Mouse (Mus musculus) midbrain, embryonic 11.5 days (tissue): ENCODE measurements at regions not wholly inside any gene's neighbourhood (a gene's known extent, or its start where the extent isn't known, plus 50 kb on each side); places are given as distances from the start of the nearest gene placed in this dataset.

Source experiments
- ATAC-seq: fragments of 200-750 bp; cut with Nextera tagmentation; 2 replicates; pipeline ENCODE4 v1.8.0; 2017; ENCODE audit warnings: moderate TSS enrichment, moderate library complexity; ENCODE audit not compliant: low FRiP score
- DNase-seq: peaks from one replicate; pipeline ENCODE4 v3.0.0; 2015; ENCODE audit warnings: low spot score; ENCODE audit errors: missing footprints
- H3K27ac ChIP-seq: fragments of 300-500 bp; sonication (generic); 2 replicates; pipeline ENCODE4 v1.5.1; 2014; ENCODE audit warnings: low read depth, low read length
- H3K27me3 ChIP-seq: fragments of 300-500 bp; sonication (generic); 2 replicates; pipeline ENCODE4 v1.6.1; 2014; ENCODE audit warnings: mild to moderate bottlenecking, low read length, moderate library complexity, mixed read lengths; ENCODE audit not compliant: control insufficient read depth, insufficient read depth
- H3K36me3 ChIP-seq: fragments of 300-500 bp; sonication (generic); 2 replicates; pipeline ENCODE4 v1.6.1; 2014; ENCODE audit warnings: mild to moderate bottlenecking, low read length, moderate library complexity, mixed read lengths; ENCODE audit not compliant: control insufficient read depth, insufficient read depth
- H3K4me1 ChIP-seq: fragments of 300-500 bp; sonication (generic); 2 replicates; pipeline ENCODE4 v1.6.1; 2014; ENCODE audit warnings: low read length; ENCODE audit not compliant: control insufficient read depth, insufficient read depth
- H3K4me2 ChIP-seq: fragments of 300-500 bp; sonication (generic); 2 replicates; pipeline ENCODE4 v1.6.1; 2014; ENCODE audit warnings: mild to moderate bottlenecking, moderate library complexity
- H3K4me3 ChIP-seq: fragments of 300-500 bp; sonication (generic); 2 replicates; pipeline ENCODE4 v1.5.1; 2014; ENCODE audit warnings: low read depth, low read length
- H3K9ac ChIP-seq: fragments of 300-500 bp; sonication (generic); 2 replicates; pipeline ENCODE4 v1.6.1; 2014; ENCODE audit warnings: low read length
- H3K9me3 ChIP-seq: fragments of 300-500 bp; sonication (generic); 2 replicates; pipeline ENCODE4 v1.6.1; 2016; ENCODE audit warnings: low read length; ENCODE audit not compliant: control insufficient read depth
- WGBS: fragments of 180-500 bp; shearing (Covaris S2); extraction: QIAGEN DNeasy Blood & Tissue Kit; methylation state at CpG from one replicate; pipeline ENCODE4 v1.1.7; 2014; 5-methylcytosine and 5-hydroxymethylcytosine counted together

GRCm38 (mm10) chr9:85096520-85096919, 216.1 kb upstream of the Gm11114 start:
- DNase-seq (no peak), ATAC-seq (no peak)
- no peak overlapping the region for H3K27ac ChIP-seq
- no peaks in the 10 kb centered on the region for H3K27me3 ChIP-seq
- no peak overlapping the region for H3K4me2 ChIP-seq
- no peaks in the 10 kb centered on the region for H3K9me3 ChIP-seq
- H3K4me3 ChIP-seq, result no peak overlapping the region
- 82% methylated on average over 4 of the region's 4 CpGs for WGBS
- no peaks in the 10 kb centered on the region for H3K36me3 ChIP-seq
- no peak overlapping the region for H3K9ac ChIP-seq
- H3K4me1 ChIP-seq, result no peaks in the 10 kb centered on the region

GRCm38 (mm10) chr9:85112928-85113327, 199.6 kb upstream of the Gm11114 start:
- no peak overlapping the region for H3K9ac ChIP-seq
- no peak overlapping the region for H3K4me3 ChIP-seq
- DNase-seq, result no peak
- no peaks in the 10 kb centered on the region for H3K4me1 ChIP-seq
- no peak overlapping the region for H3K4me2 ChIP-seq
- WGBS, result 87% methylated on average over 3 of the region's 3 CpGs
- no peaks in the 10 kb centered on the region for H3K27me3 ChIP-seq
- no peaks in the 10 kb centered on the region for H3K36me3 ChIP-seq
- no peak overlapping the region for H3K27ac ChIP-seq
- no peaks in the 10 kb centered on the region for H3K9me3 ChIP-seq
- no peak for ATAC-seq

- DNase-seq, result no peak
- Histone ChIP-seq H3K9me3 (no peaks in the 10 kb centered on the region), H3K27ac (no peak overlapping the region), H3K9ac (no peak overlapping the region), H3K4me3 (no peak overlapping the region), H3K27me3 (no peaks in the 10 kb centered on the region), H3K4me1 (no peaks in the 10 kb centered on the region), H3K36me3 (no peaks in the 10 kb centered on the region), H3K4me2 (no peak overlapping the region)
- no peak for ATAC-seq
- WGBS, result 80% methylated on average over 2 of the region's 2 CpGs
Measured at GRCm38 (mm10) chr9:85114234-85114633, 198.3 kb upstream of the Gm11114 start.

GRCm38 (mm10) chr9:85120061-85120460, 192.5 kb upstream of the Gm11114 start:
- H3K27ac ChIP-seq, result no peak overlapping the region
- H3K36me3 ChIP-seq, result no peaks in the 10 kb centered on the region
- ATAC-seq, result no peak
- H3K4me3 ChIP-seq, result no peak overlapping the region
- H3K4me1 ChIP-seq, result no peaks in the 10 kb centered on the region
- H3K27me3 ChIP-seq, result no peaks in the 10 kb centered on the region
- DNase-seq, result no peak
- no peak overlapping the region for H3K4me2 ChIP-seq
- H3K9ac ChIP-seq, result no peak overlapping the region
- 71% methylated on average over 1 of the region's 1 CpGs for WGBS
- H3K9me3 ChIP-seq, result no peaks in the 10 kb centered on the region

- no peak for DNase-seq
- Histone ChIP-seq H3K9ac (no peak overlapping the region), H3K4me3 (no peak overlapping the region), H3K4me1 (no peaks in the 10 kb centered on the region), H3K27me3 (no peaks in the 10 kb centered on the region), H3K36me3 (no peaks in the 10 kb centered on the region), H3K4me2 (no peak overlapping the region), H3K27ac (no peak overlapping the region), H3K9me3 (no peaks in the 10 kb centered on the region)
- ATAC-seq, result no peak
Measured at GRCm38 (mm10) chr9:85121059-85121458, 191.5 kb upstream of the Gm11114 start.

- Histone ChIP-seq H3K4me2 (no peak overlapping the region), H3K9ac (no peak overlapping the region), H3K36me3 (no peaks in the 10 kb centered on the region), H3K27ac (no peak overlapping the region), H3K4me3 (no peak overlapping the region), H3K9me3 (no peaks in the 10 kb centered on the region), H3K27me3 (no peaks in the 10 kb centered on the region), H3K4me1 (no peaks in the 10 kb centered on the region)
- no peak for ATAC-seq
- WGBS, result 25% methylated on average over 3 of the region's 3 CpGs
- no peak for DNase-seq
Measured at GRCm38 (mm10) chr9:85123706-85124105, 188.9 kb upstream of the Gm11114 start.

GRCm38 (mm10) chr9:85125775-85126174, 186.8 kb upstream of the Gm11114 start:
- no peaks in the 10 kb centered on the region for H3K36me3 ChIP-seq
- H3K27me3 ChIP-seq, result no peaks in the 10 kb centered on the region
- H3K4me1 ChIP-seq, result no peaks in the 10 kb centered on the region
- H3K27ac ChIP-seq, result no peak overlapping the region
- DNase-seq (no peak), ATAC-seq (no peak)
- no peak overlapping the region for H3K4me3 ChIP-seq
- WGBS, result 82% methylated on average over 4 of the region's 4 CpGs
- no peaks in the 10 kb centered on the region for H3K9me3 ChIP-seq
- H3K9ac ChIP-seq, result no peak overlapping the region
- H3K4me2 ChIP-seq, result no peak overlapping the region

GRCm38 (mm10) chr9:85126541-85126940, 186.0 kb upstream of the Gm11114 start:
- no peak overlapping the region for H3K4me3 ChIP-seq
- WGBS, result 93% methylated on average over 6 of the region's 6 CpGs
- ATAC-seq, result no peak

GRCm38 (mm10) chr9:85127107-85127506, 185.5 kb upstream of the Gm11114 start:
- 72% methylated on average over 4 of the region's 4 CpGs for WGBS
- no peak for DNase-seq
- no peak overlapping the region for H3K9ac ChIP-seq
- H3K4me1 ChIP-seq, result no peaks in the 10 kb centered on the region
- H3K4me3 ChIP-seq, result no peak overlapping the region
- H3K27me3 ChIP-seq, result no peaks in the 10 kb centered on the region
- no peaks in the 10 kb centered on the region for H3K36me3 ChIP-seq
- H3K27ac ChIP-seq, result no peak overlapping the region
- no peak for ATAC-seq
- H3K4me2 ChIP-seq, result no peak overlapping the region
- no peaks in the 10 kb centered on the region for H3K9me3 ChIP-seq

More at GRCm38 (mm10) chr9:85126541-85126940, 186.0 kb upstream of the Gm11114 start:
- H3K9ac ChIP-seq, result no peak overlapping the region
- H3K4me2 ChIP-seq, result no peak overlapping the region
- H3K36me3 ChIP-seq, result no peaks in the 10 kb centered on the region
- no peak overlapping the region for H3K27ac ChIP-seq
- no peaks in the 10 kb centered on the region for H3K4me1 ChIP-seq
- DNase-seq, result no peak
- no peaks in the 10 kb centered on the region for H3K9me3 ChIP-seq
- H3K27me3 ChIP-seq, result no peaks in the 10 kb centered on the region

GRCm38 (mm10) chr9:85134900-85135299, 177.7 kb upstream of the Gm11114 start:
- H3K4me2 ChIP-seq, result no peak overlapping the region
- DNase-seq, result no peak
- WGBS, result 91% methylated on average over 1 of the region's 1 CpGs
- no peaks in the 10 kb centered on the region for H3K9me3 ChIP-seq
- H3K4me3 ChIP-seq, result no peak overlapping the region
- H3K27ac ChIP-seq, result no peak overlapping the region
- H3K9ac ChIP-seq, result no peak overlapping the region
- H3K4me1 ChIP-seq, result no peaks in the 10 kb centered on the region
- H3K27me3 ChIP-seq, result no peaks in the 10 kb centered on the region
- no peak for ATAC-seq
- H3K36me3 ChIP-seq, result no peaks in the 10 kb centered on the region
